Mouse (Mus musculus) limb, embryonic 11.5 days (tissue): Measurements from ENCODE around the gene Rnf40. TPM values are rescaled to one million over a fixed set of nuclear protein-coding genes. Genes with fewer than 3 reads are reported as not detected.

Source experiments
- polyA plus RNA-seq: library from polyadenylated mRNA; unstranded; fragments of >200 nt; fragmentation: Nextera tagmentation; extraction: Ambion mirVana; gene quantifications from 2 replicates; pipeline ENCODE4 v1.2.1, GENCODE M21; 2014

Rnf40 gene
- polyA plus RNA-seq, 1 experiment from 2014 or later, result 44.3 TPM

Other genes starting within 250 kb of the Rnf40 start
- 6.0 TPM in 2 replicates for gene Zfp768, start 243.2 kb upstream of the Rnf40 start, polyA plus RNA-seq
- 8.6 and 9.2 TPM in 2 replicates for gene Zfp747, start 212.7 kb upstream of the Rnf40 start, polyA plus RNA-seq
- gene 9130019O22Rik, start 201.6 kb upstream of the Rnf40 start, polyA plus RNA-seq, result 6.3 and 6.8 TPM in 2 replicates
- gene E430018J23Rik, start 195.1 kb upstream of the Rnf40 start, polyA plus RNA-seq, result 7.4 and 9.0 TPM in 2 replicates
- 7.5 and 7.7 TPM in 2 replicates for gene Zfp764, start 181.9 kb upstream of the Rnf40 start, polyA plus RNA-seq
- gene Zfp688, start 166.7 kb upstream of the Rnf40 start, polyA plus RNA-seq, result 33.7 and 37.7 TPM in 2 replicates
- gene Zfp689, start 139.6 kb upstream of the Rnf40 start, polyA plus RNA-seq, result 16.5 and 17.6 TPM in 2 replicates
- gene Prr14, start 129.2 kb upstream of the Rnf40 start, polyA plus RNA-seq, result 49.1 and 53.4 TPM in 2 replicates
- gene Fbrs, start 109.6 kb upstream of the Rnf40 start, polyA plus RNA-seq, result 13.2 and 14.3 TPM in 2 replicates
- gene Srcap, start 76.8 kb upstream of the Rnf40 start, polyA plus RNA-seq, result 59.4 and 61.4 TPM in 2 replicates
- gene Gm42715, start 69.2 kb upstream of the Rnf40 start, polyA plus RNA-seq, result 19.4 and 21.0 TPM in 2 replicates
- 4.7 and 9.9 TPM in 2 replicates for gene Tmem265, start 27.4 kb upstream of the Rnf40 start, polyA plus RNA-seq
- 45.7 and 48.8 TPM in 2 replicates for gene Phkg2, start 15.4 kb upstream of the Rnf40 start, polyA plus RNA-seq
- 11.5 and 12.3 TPM in 2 replicates for gene Ccdc189, start 172 bp upstream of the Rnf40 start, polyA plus RNA-seq
- 28.0 and 31.8 TPM in 2 replicates for gene Zfp629, start 27.0 kb downstream of the Rnf40 start, polyA plus RNA-seq
- 83.9 and 85.5 TPM in 2 replicates for gene Bcl7c, start 120.2 kb downstream of the Rnf40 start, polyA plus RNA-seq
- gene Ctf1, start 124.0 kb downstream of the Rnf40 start, polyA plus RNA-seq, result 19.6 and 21.4 TPM in 2 replicates
- 0.32 and 0.70 TPM in 2 replicates for gene Ctf2, start 143.4 kb downstream of the Rnf40 start, polyA plus RNA-seq
- 9.8 and 10.9 TPM in 2 replicates for gene Fbxl19, start 155.8 kb downstream of the Rnf40 start, polyA plus RNA-seq
- 11.7 and 12.3 TPM in 2 replicates for gene Orai3, start 181.0 kb downstream of the Rnf40 start, polyA plus RNA-seq
- gene Setd1a, start 187.9 kb downstream of the Rnf40 start, polyA plus RNA-seq, result 31.5 and 38.0 TPM in 2 replicates
- not detected in 2 replicates for gene Gm49388, start 196.8 kb downstream of the Rnf40 start, polyA plus RNA-seq
- gene Hsd3b7, start 211.8 kb downstream of the Rnf40 start, polyA plus RNA-seq, result 7.0 and 8.0 TPM in 2 replicates
- gene Stx4a, start 235.5 kb downstream of the Rnf40 start, polyA plus RNA-seq, result 16.0 and 17.3 TPM in 2 replicates
- gene Stx1b, start 235.8 kb downstream of the Rnf40 start, polyA plus RNA-seq, result 6.7 and 8.0 TPM in 2 replicates